Mouse (Mus musculus) erythroblast, adult 5-6 weeks (primary cell): ENCODE data around the gene Shld1. TPM values are rescaled to one million over a fixed set of nuclear protein-coding genes. Genes with fewer than 3 reads are reported as not detected.
A peak's percentile ranks its signal among the peaks of the same experiment; 100 is the strongest.

Source experiments
- ATAC-seq: replicated peaks from 2 replicates; pipeline ENCODE4 v1.8.0; 2016; ENCODE audit warnings: moderate number of reproducible peaks, mild to moderate bottlenecking, moderate TSS enrichment, inconsistent platforms; ENCODE audit not compliant: poor library complexity, low FRiP score, severe bottlenecking
- total RNA-seq, 2 experiments: library from RNA; stranded (forward) in 1 of 2; stranded (reverse) in 1 of 2; fragments of 150-400 nt in 1 of 2; fragments of 200-764, 138-1000 nt in 1 of 2; gene quantifications; 2 replicates each; pipeline versions ENCODE4 v1.2.3 to v1.2.4; 2015 to 2017; ENCODE audit warnings: low replicate concordance in 2 of 2

The Shld1 gene
- total RNA-seq (2015; ENCODE audit: low replicate concordance) (17.7 and 30.5 TPM in 2 replicates), total RNA-seq (2017; ENCODE audit: low replicate concordance) (26.1 and 27.6 TPM in 2 replicates)

- peak; percentile 73 for ATAC-seq
These were observed at the start of gene Shld1 for GRCm38 (mm10) chr2:132686756-132687737. TSS of gene Shld1 (plus strand) at chr2:132686931.

GRCm38 (mm10) chr2:132638306-132638705 is 48.4 kb upstream of the Shld1 start:
- no peak for ATAC-seq

GRCm38 (mm10) chr2:132639337-132639736 is 47.4 kb upstream of the Shld1 start:
- ATAC-seq = no peak

GRCm38 (mm10) chr2:132641196-132641595 is 45.5 kb upstream of the Shld1 start:
- ATAC-seq = no peak

- no peak for ATAC-seq
These were observed 43.6 kb upstream of the Shld1 start for GRCm38 (mm10) chr2:132643161-132643560.

DNA sequence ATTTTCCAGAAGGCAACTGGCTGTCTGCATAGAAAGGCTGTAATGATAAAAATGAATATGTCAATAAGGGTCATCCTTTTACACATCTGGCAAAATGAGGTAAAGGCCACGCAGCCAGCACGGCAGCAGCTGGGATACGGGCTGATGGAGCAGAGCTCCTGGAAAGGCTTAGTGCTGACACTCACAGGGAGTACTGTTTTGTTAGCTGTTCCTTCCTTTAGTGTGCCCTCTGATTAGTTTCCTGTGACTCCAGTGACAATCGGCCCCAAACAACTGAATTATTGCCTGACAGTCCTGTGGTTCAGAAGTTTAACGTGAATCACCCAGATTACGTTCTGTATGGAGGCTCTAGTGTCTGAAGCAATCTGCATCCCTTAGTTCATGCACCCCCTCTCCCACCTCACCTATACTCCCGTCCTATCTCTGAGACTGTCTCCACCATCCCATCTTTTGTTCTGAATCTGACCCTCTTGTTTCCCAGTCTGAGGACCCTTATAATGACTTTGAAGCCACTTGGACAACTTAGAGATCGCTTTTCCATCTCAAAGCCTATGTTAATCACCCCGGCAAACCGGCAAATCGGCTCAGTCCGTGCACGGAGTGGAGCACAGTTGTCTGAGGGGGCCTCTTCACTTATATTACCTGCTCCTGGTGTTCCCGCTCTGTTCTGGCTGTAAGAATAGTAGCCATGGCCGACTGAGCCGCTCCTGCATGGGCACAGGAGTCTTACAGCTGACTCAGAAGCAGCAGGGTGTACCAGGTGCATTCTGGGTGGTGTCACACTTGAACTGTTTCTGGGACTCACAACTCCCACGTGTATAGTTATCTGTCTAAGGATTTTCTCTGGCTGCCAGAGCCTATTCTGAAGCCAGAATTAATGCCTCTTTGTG is 39.6 kb upstream of the Shld1 start:
- ATAC-seq = no peak

GRCm38 (mm10) chr2:132649352-132649870 is 37.3 kb upstream of the Shld1 start:
- ATAC-seq = no peak

DNA sequence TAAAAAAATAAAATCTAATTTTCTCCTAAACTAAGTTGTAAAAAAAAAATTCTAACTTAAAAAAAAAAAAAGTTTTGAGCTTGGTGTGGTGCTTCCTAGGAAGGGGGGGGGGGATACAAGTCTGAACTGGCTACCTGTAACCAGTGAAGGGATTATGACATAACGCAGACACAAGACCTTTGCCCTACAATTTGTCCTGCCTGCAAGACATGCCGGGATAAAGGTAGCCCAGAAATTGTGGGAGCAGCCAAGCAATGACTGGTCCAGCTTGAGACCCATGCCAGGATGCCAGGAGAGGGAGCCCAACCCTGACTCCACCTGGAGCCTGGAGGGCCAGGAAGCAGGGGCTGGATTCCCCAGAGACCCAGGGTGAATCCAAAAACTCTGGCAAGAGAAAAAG is 36.2 kb upstream of the Shld1 start:
- no peak for ATAC-seq

GRCm38 (mm10) chr2:132652476-132652875 is 34.3 kb upstream of the Shld1 start:
- no peak for ATAC-seq

DNA sequence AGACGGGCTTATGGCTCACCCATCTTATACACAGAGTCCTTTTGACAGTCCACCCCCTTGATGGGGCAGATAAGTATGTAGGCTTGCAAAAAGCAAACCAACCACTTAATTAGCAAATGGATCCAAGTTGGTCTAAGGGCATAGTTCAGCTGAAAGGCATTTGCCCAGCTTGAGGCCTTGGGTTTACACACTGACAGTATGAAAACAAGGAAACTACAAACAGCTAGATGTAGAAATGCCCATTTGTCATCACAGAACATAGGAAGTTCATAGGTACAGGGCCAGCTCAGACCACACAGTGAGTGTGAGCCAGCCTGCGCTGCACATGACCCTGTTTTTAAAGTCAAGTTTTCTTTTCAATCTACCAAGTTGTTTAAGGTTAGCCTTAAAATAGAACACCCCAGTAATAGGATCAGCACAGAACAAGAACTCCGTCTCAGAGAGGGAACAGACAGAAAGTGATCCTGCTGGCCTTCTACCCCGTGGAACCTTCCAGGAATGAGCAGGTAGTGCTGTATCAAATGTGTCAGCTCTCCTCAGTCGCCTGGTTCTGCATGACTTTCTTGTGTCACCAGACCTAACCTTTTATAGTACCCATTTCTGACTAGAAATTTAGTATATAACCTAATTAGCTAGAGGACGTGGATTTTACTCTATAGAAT is 31.8 kb upstream of the Shld1 start:
- no peak for ATAC-seq

- no peak for ATAC-seq
These were observed 29.5 kb upstream of the Shld1 start for GRCm38 (mm10) chr2:132657186-132657585.

DNA sequence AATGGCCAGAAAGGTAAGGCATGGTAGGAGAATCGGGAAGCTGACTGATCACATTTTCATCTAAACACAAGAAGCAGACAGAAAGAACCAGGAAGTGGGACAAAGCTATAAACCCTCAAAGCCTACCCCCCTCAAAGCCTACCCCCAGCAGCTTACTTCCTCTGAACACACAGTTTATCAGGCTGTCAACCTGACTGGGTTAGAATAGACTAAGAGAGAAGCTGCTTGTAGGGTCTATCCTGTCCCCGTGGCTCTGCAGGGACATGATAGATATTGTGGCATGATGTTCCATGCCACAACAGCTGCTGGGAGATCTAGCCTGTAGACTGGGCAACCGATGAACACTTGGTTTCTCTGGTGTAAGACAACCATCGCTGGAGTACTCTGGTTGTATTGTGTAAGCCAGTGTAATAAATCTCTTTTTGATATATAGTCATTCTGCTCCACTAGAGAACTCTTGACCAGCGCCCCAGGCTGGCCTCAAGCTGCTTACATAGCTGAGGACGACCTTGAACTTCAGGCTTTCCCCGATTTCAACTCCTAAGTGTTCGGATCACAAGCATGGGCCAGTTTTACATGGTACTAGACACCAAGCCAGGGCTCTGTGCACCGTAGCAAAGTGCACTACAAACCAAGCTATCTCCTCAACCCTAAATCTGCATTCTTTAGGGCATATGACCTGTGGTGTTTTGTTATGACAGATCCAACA is 28.2 kb upstream of the Shld1 start:
- peak; percentile 38; the same call in 1 of the 2 replicates for ATAC-seq

GRCm38 (mm10) chr2:132669091-132669490 is 17.6 kb upstream of the Shld1 start:
- ATAC-seq = no peak

GRCm38 (mm10) chr2:132670290-132670689 is 16.4 kb upstream of the Shld1 start:
- no peak for ATAC-seq

GRCm38 (mm10) chr2:132672121-132672520 is 14.6 kb upstream of the Shld1 start:
- no peak for ATAC-seq

- ATAC-seq = no peak
These were observed 10.6 kb upstream of the Shld1 start for GRCm38 (mm10) chr2:132676111-132676510.

DNA sequence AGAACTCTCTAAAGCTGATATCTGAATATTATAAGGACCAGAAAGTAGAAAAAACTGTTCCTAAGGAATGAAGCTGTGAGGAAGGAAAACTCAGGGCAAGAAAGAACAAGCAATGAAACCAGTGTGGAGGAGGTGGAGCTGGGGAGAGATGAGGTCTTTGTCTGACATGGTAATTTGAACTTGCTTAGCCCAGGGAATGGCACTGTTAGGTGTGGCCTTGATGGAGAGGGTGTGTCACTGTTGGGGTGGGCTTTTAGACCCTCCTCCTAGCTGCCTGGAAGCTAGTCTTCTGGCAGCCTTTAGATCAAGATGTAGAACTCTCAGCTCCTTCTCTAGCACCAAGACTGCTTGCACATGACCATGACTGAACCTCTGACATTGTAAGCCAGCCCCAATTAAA is 1.7 kb upstream of the Shld1 start:
- no peak for ATAC-seq

- no peak for ATAC-seq
These were observed 1.9 kb downstream of the Shld1 start for GRCm38 (mm10) chr2:132688611-132689021.

DNA sequence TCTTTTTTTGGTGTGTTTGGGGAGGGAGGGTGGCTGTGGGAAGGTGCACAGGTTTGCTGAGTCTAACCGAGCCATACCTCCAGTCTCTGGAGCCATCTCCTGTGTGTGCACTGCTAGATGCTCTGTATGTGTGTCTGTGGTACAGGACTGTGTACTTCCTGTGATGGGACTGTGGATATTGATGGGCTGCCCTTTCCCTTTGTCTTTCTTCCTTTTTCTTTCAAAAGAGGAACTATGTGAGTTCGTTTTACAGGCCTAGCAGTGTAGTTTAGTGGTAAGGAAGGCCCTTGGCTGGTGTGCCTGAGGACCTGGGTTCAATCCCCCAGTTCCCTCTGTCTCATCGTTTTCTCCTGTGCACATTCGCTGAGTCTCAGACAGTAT is 2.4 kb downstream of the Shld1 start:
- ATAC-seq = no peak
